In genomic region chr11:99207449-99207848, GRCm38 (mm10) we compare ENCODE assay signal across 23 mouse cellular contexts. TPM values are rescaled to one million over a fixed set of nuclear protein-coding genes. Genes with fewer than 3 reads are reported as not detected.
A peak's percentile ranks its signal among the peaks of the same experiment; 100 is the strongest.
DNase-seq lines count a peak whose midpoint lies in the region; ATAC-seq and TF ChIP-seq lines count a peak whose summit lies in the region.
"Had no signal": no experiment of that assay in that cellular context is flagged by ENCODE, and none has a peak within 500 bp of the region (broad histone marks: within the 10 kb centered on the region; RNA-seq: fewer than 3 reads in every experiment).

No protein-coding gene starts in this region.

- peak; percentile 4 for TF ChIP-seq CTCF in Patski (IDR thresholded peaks at IDR 0.05)

- in situ Hi-C loops in Patski (cut with MboI; ENCODE audit: low pct_unique_long_range_greater_than_20kb): no loop called here

- POLR2A ChIA-PET in Patski (lab: Charles Lee): interaction anchor here (1.0 to 2.0 kb wide), 2 partner anchors 11 to 23 kb away, joined by 3 to 6 read pairs; no protein-coding TSS in a partner anchor

- H3K4me1 ChIP-seq in heart, embryonic 12.5 days (replicated peaks): peaks cover 32% of the 10 kb centered on the region
- H3K4me1 ChIP-seq in heart, embryonic 16.5 days (ENCODE audit: control insufficient read depth, insufficient read depth, low read length): peaks cover 27% of the 10 kb centered on the region
- no peaks in the 10 kb centered on the region for H3K4me1 ChIP-seq in forebrain, embryonic 10.5 days
- H3K4me1 ChIP-seq: embryonic facial prominence, embryonic 10.5 days; hindbrain, embryonic 13.5 days; neural tube, embryonic 15.5 days had no signal

- H3K36me3 ChIP-seq in heart, embryonic 12.5 days: peaks cover 28% of the 10 kb centered on the region
- peaks cover 19% of the 10 kb centered on the region for H3K36me3 ChIP-seq in heart, embryonic 16.5 days (ENCODE audit: control insufficient read depth, insufficient read depth)
- peaks cover 50% of the 10 kb centered on the region for H3K36me3 ChIP-seq in forebrain, embryonic 10.5 days (replicated peaks)

- H3K27ac ChIP-seq in heart, embryonic 12.5 days (ENCODE audit: poor library complexity, severe bottlenecking): peak overlapping the region; percentile 76; the same call in 1 of the 2 replicates
- H3K27ac ChIP-seq in heart, embryonic 16.5 days (ENCODE audit: low read length): peak overlapping the region; percentile 79
- H3K27ac ChIP-seq in forebrain, embryonic 10.5 days: no peak overlapping the region
- H3K27ac ChIP-seq: embryonic facial prominence, embryonic 10.5 days; hindbrain, embryonic 13.5 days; kidney, postnatal 0 days; left cerebral cortex, adult 2 months; limb, embryonic 10.5 days; neural tube, embryonic 15.5 days; stomach, postnatal 0 days had no signal

- no peaks in the 10 kb centered on the region for H3K9me3 ChIP-seq in heart, embryonic 12.5 days (replicated peaks)
- H3K9me3 ChIP-seq in heart, embryonic 16.5 days (replicated peaks; ENCODE audit: control insufficient read depth, low read length): no peaks in the 10 kb centered on the region
- H3K9me3 ChIP-seq in forebrain, embryonic 10.5 days: no peaks in the 10 kb centered on the region
- H3K9me3 ChIP-seq: embryonic facial prominence, embryonic 10.5 days; hindbrain, embryonic 13.5 days; limb, embryonic 10.5 days; neural tube, embryonic 15.5 days had no signal

- no peaks in the 10 kb centered on the region for H3K27me3 ChIP-seq in heart, embryonic 12.5 days (replicated peaks)
- H3K27me3 ChIP-seq in Patski: no peaks in the 10 kb centered on the region
- H3K27me3 ChIP-seq in heart, embryonic 16.5 days (ENCODE audit: control insufficient read depth, insufficient read depth, low read length): no peaks in the 10 kb centered on the region
- H3K27me3 ChIP-seq in forebrain, embryonic 10.5 days (ENCODE audit: poor library complexity, severe bottlenecking): no peaks in the 10 kb centered on the region
- H3K27me3 ChIP-seq: hindbrain, embryonic 13.5 days; neural tube, embryonic 15.5 days had no signal

- ATAC-seq in heart, embryonic 12.5 days (ENCODE audit: insufficient number of reproducible peaks, low FRiP score): no peak
- ATAC-seq in CD4-positive, CD25-positive, alpha-beta regulatory T cell, adult 4 months: peak; percentile 14
- ATAC-seq in Patski: peak; percentile 26
- no peak for ATAC-seq in heart, embryonic 16.5 days (replicated peaks; ENCODE audit: extremely low read depth, insufficient read depth, low FRiP score)
- ATAC-seq: inflammation-experienced regulatory T-cells, adult 6 months had no signal

- intact Hi-C loops in heart, postnatal 25 days (cut with DNase I): loop anchor here (5.0 kb wide), 1 partner anchor 85 kb away; no protein-coding TSS in a partner anchor

- DNase-seq in heart, postnatal 25 days (ENCODE audit: low spot score): no peak
- DNase-seq in Patski (ENCODE audit: low read depth, low spot score): no peak
- no peak for DNase-seq in forebrain, embryonic 10.5 days (ENCODE audit: extremely low spot score, low spot score)
- no peak for DNase-seq in left cerebral cortex, adult 8-10 months (ENCODE audit: low spot score in 2 of 2)
- DNase-seq: gastrocnemius, postnatal 36 days; liver, postnatal 0 days had no signal

- H3K4me2 ChIP-seq in heart, embryonic 12.5 days: no peak overlapping the region
- H3K4me2 ChIP-seq in heart, embryonic 16.5 days (ENCODE audit: low read depth, low read length): no peak overlapping the region
- H3K4me2 ChIP-seq: hindbrain, embryonic 13.5 days; midbrain, embryonic 11.5 days; neural tube, embryonic 15.5 days had no signal

- H3K9ac ChIP-seq in heart, embryonic 12.5 days: no peak overlapping the region
- no peak overlapping the region; the same call in 1 of the 2 replicates for H3K9ac ChIP-seq in heart, embryonic 16.5 days (ENCODE audit: low read length)
- H3K9ac ChIP-seq: forebrain, postnatal 0 days; hindbrain, embryonic 13.5 days; liver, postnatal 0 days; neural tube, embryonic 15.5 days had no signal

- no peak overlapping the region for H3K4me3 ChIP-seq in heart, embryonic 12.5 days
- no peak overlapping the region for H3K4me3 ChIP-seq in heart, embryonic 16.5 days (ENCODE audit: low read length)
- no peak overlapping the region for H3K4me3 ChIP-seq in forebrain, embryonic 10.5 days
- H3K4me3 ChIP-seq: embryonic facial prominence, embryonic 10.5 days; hindbrain, embryonic 13.5 days; left cerebral cortex, adult 2 months; limb, embryonic 10.5 days; neural tube, embryonic 15.5 days had no signal

- WGBS in heart, embryonic 12.5 days: 13% methylated on average over 2 of the region's 2 CpGs
- 20% methylated on average over 2 of the region's 2 CpGs for WGBS in heart, embryonic 16.5 days
- 45% methylated on average over 2 of the region's 2 CpGs for WGBS in forebrain, embryonic 10.5 days

- CTCF ChIA-PET in Patski (lab: Charles Lee): interaction anchor here (1.3 to 1.9 kb wide), 3 partner anchors 11 to 23 kb away, joined by 4 to 5 read pairs (median 4); no protein-coding TSS in a partner anchor

RNA-seq across cellular contexts. Expression of gene Smarce1, which starts 23.4 kb away (rescaled TPM):
- polyA plus RNA-seq in heart, embryonic 12.5 days (2016; fragmentation: Nextera tagmentation; extraction: Ambion mirVana): 178 and 181 TPM in 2 replicates
- 10 to 100 TPM; 46.0 to 51.8 TPM for total RNA-seq in heart, postnatal 25 days (2021)
- 100 to 1,000 TPM; 179 to 201 TPM for polyA plus RNA-seq in CD4-positive, CD25-positive, alpha-beta regulatory T cell, adult 4 months (2017; shearing (Covaris generic))
- 135 TPM for polyA plus RNA-seq in Patski (2021)
- 161 and 177 TPM in 2 replicates for polyA plus RNA-seq in heart, embryonic 16.5 days (2015; fragmentation: Nextera tagmentation; extraction: Ambion mirVana)
- polyA plus RNA-seq in forebrain, embryonic 10.5 days (2016; fragmentation: Nextera tagmentation; extraction: Ambion mirVana): 322 and 372 TPM in 2 replicates
- 10 to 100 TPM; 46.9 to 61.5 (median 53.0) TPM for total RNA-seq in left cerebral cortex, adult 8-10 months (2022)

RNA-seq across cellular contexts. Expression of gene Krt222, which starts 36.4 kb away (rescaled TPM):
- polyA plus RNA-seq in heart, embryonic 12.5 days (2016; fragmentation: Nextera tagmentation; extraction: Ambion mirVana): 1.6 TPM in 2 replicates
- 10 to 100 TPM; 32.6 to 39.1 TPM for total RNA-seq in heart, postnatal 25 days (2021)
- polyA plus RNA-seq in CD4-positive, CD25-positive, alpha-beta regulatory T cell, adult 4 months (2017; shearing (Covaris generic)): 1 to 10 TPM; 1.4 to 2.1 TPM
- 0.14 TPM for polyA plus RNA-seq in Patski (2021)
- polyA plus RNA-seq in heart, embryonic 16.5 days (2015; fragmentation: Nextera tagmentation; extraction: Ambion mirVana): 3.2 and 4.5 TPM in 2 replicates
- polyA plus RNA-seq in forebrain, embryonic 10.5 days (2016; fragmentation: Nextera tagmentation; extraction: Ambion mirVana): 0.07 and 0.12 TPM in 2 replicates
- total RNA-seq in left cerebral cortex, adult 8-10 months (2022): 10 to 100 TPM; 30.4 to 38.4 (median 34.0) TPM
- total RNA-seq: megakaryocyte progenitor cell, adult 5-6 weeks had no signal
- polyA plus RNA-seq: C2C12 had no signal

RNA-seq across cellular contexts. Expression of gene Ccr7, which starts 52.6 kb away (rescaled TPM):
- polyA plus RNA-seq in heart, embryonic 12.5 days (2016; fragmentation: Nextera tagmentation; extraction: Ambion mirVana): 0.08 TPM in 1 of 2 replicates, not detected in the other
- under 1 TPM; 0.29 to 0.64 TPM for total RNA-seq in heart, postnatal 25 days (2021)
- polyA plus RNA-seq in CD4-positive, CD25-positive, alpha-beta regulatory T cell, adult 4 months (2017; shearing (Covaris generic)): 100 to 1,000 TPM; 277 to 361 TPM
- polyA plus RNA-seq in Patski (2021): 0.12 TPM
- 0.69 and 1.5 TPM in 2 replicates for polyA plus RNA-seq in heart, embryonic 16.5 days (2015; fragmentation: Nextera tagmentation; extraction: Ambion mirVana)
- polyA plus RNA-seq in forebrain, embryonic 10.5 days (2016; fragmentation: Nextera tagmentation; extraction: Ambion mirVana): 0.25 and 0.30 TPM in 2 replicates
- total RNA-seq in left cerebral cortex, adult 8-10 months (2022): under 1 TPM in 2 of 4 experiments, not detected in 2; 0.16 to 0.23 TPM
- total RNA-seq: gastrocnemius, postnatal 36 days; layer of hippocampus, postnatal 10 days; left cerebral cortex, adult 2 months; midbrain, postnatal 0 days had no signal
- polyA plus RNA-seq: hindbrain, embryonic 13.5 days; midbrain, embryonic 11.5 days; midbrain, postnatal 0 days; neural tube, embryonic 15.5 days had no signal

Comparison
In these comparisons a context has a peak if more than half of its experiments do, and no peak if none do; other contexts are left out.
1. ATAC-seq: peak in CD4-positive, CD25-positive, alpha-beta regulatory T cell, adult 4 months (single experiment) and Patski (single experiment); none in heart, embryonic 12.5 days (single experiment) and heart, embryonic 16.5 days (single experiment).
2. RNA of gene Ccr7, which starts 52.6 kb away (polyA plus RNA-seq): 277 to 361 TPM in CD4-positive, CD25-positive, alpha-beta regulatory T cell, adult 4 months; 0.69 to 1.5 TPM in heart, embryonic 16.5 days, 0.25 to 0.30 TPM in forebrain, embryonic 10.5 days, 0.12 TPM in Patski (single experiment) and 0.08 TPM in heart, embryonic 12.5 days; every median in the first group is over 100 times any median in the second.